Mouse (Mus musculus) embryonic facial prominence, embryonic 15.5 days (tissue): Measurements from ENCODE around the gene Bbx. TPM values are rescaled to one million over a fixed set of nuclear protein-coding genes. Genes with fewer than 3 reads are reported as not detected.

Experiments used
- ATAC-seq: fragments of 200-750 bp; cut with Nextera tagmentation; 2 replicates; pipeline ENCODE4 v1.8.0; 2017; ENCODE audit warnings: low read depth, moderate TSS enrichment; ENCODE audit not compliant: insufficient number of reproducible peaks, low FRiP score, low TSS enrichment
- H3K27ac ChIP-seq: fragments of 300-500 bp; sonication (generic); replicated peaks from 2 replicates; pipeline ENCODE4 v1.5.1; 2015; ENCODE audit warnings: mild to moderate bottlenecking, inconsistent platforms
- H3K27me3 ChIP-seq: fragments of 300-500 bp; sonication (generic); 2 replicates; pipeline ENCODE4 v1.6.1; 2015; ENCODE audit warnings: inconsistent platforms
- H3K36me3 ChIP-seq: fragments of 300-500 bp; sonication (generic); 2 replicates; pipeline ENCODE4 v1.6.1; 2015; ENCODE audit warnings: mild to moderate bottlenecking, inconsistent platforms
- H3K4me1 ChIP-seq: fragments of 300-500 bp; sonication (generic); 2 replicates; pipeline ENCODE4 v1.6.1; 2015; ENCODE audit warnings: inconsistent platforms
- H3K4me2 ChIP-seq: fragments of 300-500 bp; sonication (generic); replicated peaks from 2 replicates; pipeline ENCODE4 v1.6.1; 2015; ENCODE audit warnings: mild to moderate bottlenecking, inconsistent platforms
- H3K4me3 ChIP-seq: fragments of 300-500 bp; sonication (generic); replicated peaks from 2 replicates; pipeline ENCODE4 v1.5.1; 2015; ENCODE audit warnings: mild to moderate bottlenecking, inconsistent platforms
- H3K9ac ChIP-seq: fragments of 300-500 bp; sonication (generic); 2 replicates; pipeline ENCODE4 v1.6.1; 2015; ENCODE audit warnings: inconsistent platforms
- H3K9me3 ChIP-seq: fragments of 300-500 bp; sonication (generic); replicated peaks from 2 replicates; pipeline ENCODE4 v1.6.1; 2016; ENCODE audit warnings: inconsistent platforms
- WGBS: fragments of 180-500 bp; shearing (Covaris S2); methylation state at CpG from one replicate; pipeline ENCODE4 v1.1.7; 2015; 5-methylcytosine and 5-hydroxymethylcytosine counted together
- polyA plus RNA-seq: library from polyadenylated mRNA; unstranded; fragments of >200 nt; fragmentation: Nextera tagmentation; extraction: Ambion mirVana; gene quantifications from 2 replicates; pipeline ENCODE4 v1.2.1, GENCODE M21; 2015

Bbx gene
- polyA plus RNA-seq, 1 experiment from 2014 or later = 43.7 TPM

GRCm38 (mm10) chr16:50366556-50366955 is 65.6 kb downstream of the Bbx start:
- Histone ChIP-seq H3K4me1 (peaks cover 7% of the 10 kb centered on the region), H3K4me2 (no peak overlapping the region), H3K4me3 (no peak overlapping the region), H3K36me3 (no peaks in the 10 kb centered on the region), H3K27ac (no peak overlapping the region), H3K27me3 (no peaks in the 10 kb centered on the region), H3K9ac (no peak overlapping the region), H3K9me3 (no peaks in the 10 kb centered on the region)
- WGBS = 57% methylated on average over 5 of the region's 5 CpGs
- no peak for ATAC-seq

GRCm38 (mm10) chr16:50364189-50365059 is 67.8 kb downstream of the Bbx start:
- peak; percentile 82; the same call in 1 of the 2 replicates for ATAC-seq
- Histone ChIP-seq H3K27ac (peak overlapping the region; percentile 70), H3K9ac (no peak overlapping the region), H3K27me3 (no peaks in the 10 kb centered on the region), H3K36me3 (no peaks in the 10 kb centered on the region), H3K4me2 (peak overlapping the region; percentile 44), H3K9me3 (no peaks in the 10 kb centered on the region), H3K4me1 (peaks cover 7% of the 10 kb centered on the region), H3K4me3 (peak overlapping the region; percentile 42)
- WGBS = 10% methylated on average over 11 of the region's 11 CpGs

- Histone ChIP-seq H3K9me3 (no peaks in the 10 kb centered on the region), H3K36me3 (no peaks in the 10 kb centered on the region), H3K9ac (no peak overlapping the region), H3K4me3 (peak overlapping the region; percentile 42), H3K4me2 (peak overlapping the region; percentile 44), H3K4me1 (peaks cover 7% of the 10 kb centered on the region), H3K27ac (peak overlapping the region; percentile 70), H3K27me3 (no peaks in the 10 kb centered on the region)
- no peak for ATAC-seq
- WGBS = 62% methylated on average over 17 of the region's 17 CpGs
Measured at GRCm38 (mm10) chr16:50363443-50364188, 68.6 kb downstream of the Bbx start.

- Histone ChIP-seq H3K27ac (no peak overlapping the region), H3K36me3 (no peaks in the 10 kb centered on the region), H3K4me2 (no peak overlapping the region), H3K9ac (no peak overlapping the region), H3K9me3 (no peaks in the 10 kb centered on the region), H3K4me1 (peaks cover 7% of the 10 kb centered on the region), H3K27me3 (no peaks in the 10 kb centered on the region), H3K4me3 (no peak overlapping the region)
- no peak for ATAC-seq
- 78% methylated on average over 7 of the region's 7 CpGs for WGBS
Measured at GRCm38 (mm10) chr16:50360631-50361030, 71.6 kb downstream of the Bbx start.

DNA sequence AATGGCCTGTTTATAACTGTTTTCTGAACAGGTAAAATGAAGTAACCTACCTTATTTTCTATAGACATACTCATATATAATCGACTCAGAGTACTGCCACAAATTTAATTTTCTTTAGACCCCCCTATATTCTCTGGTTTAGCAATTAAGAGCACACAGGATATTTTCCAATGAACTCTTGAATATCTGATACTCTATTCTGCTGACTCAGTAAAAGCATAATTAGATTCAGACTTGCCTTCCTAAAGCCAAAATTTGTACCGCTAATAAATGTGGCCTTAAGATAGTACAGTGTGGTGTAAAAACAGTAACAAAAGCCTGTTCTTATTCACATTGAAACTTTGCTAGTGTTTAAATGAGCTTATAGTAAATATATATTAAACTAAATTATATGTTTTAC is 102.5 kb downstream of the Bbx start:
- Histone ChIP-seq H3K27me3 (no peaks in the 10 kb centered on the region), H3K36me3 (no peaks in the 10 kb centered on the region)
- WGBS = 64% methylated on average over 2 of the region's 2 CpGs

GRCm38 (mm10) chr16:50324746-50325145 is 107.4 kb downstream of the Bbx start:
- Histone ChIP-seq H3K9me3 (no peaks in the 10 kb centered on the region), H3K27me3 (no peaks in the 10 kb centered on the region), H3K4me2 (no peak overlapping the region), H3K9ac (no peak overlapping the region), H3K4me1 (no peaks in the 10 kb centered on the region), H3K36me3 (no peaks in the 10 kb centered on the region), H3K27ac (no peak overlapping the region), H3K4me3 (no peak overlapping the region)
- WGBS = 84% methylated on average over 2 of the region's 2 CpGs
- no peak for ATAC-seq

More for the DNA sequence above, 102.5 kb downstream of the Bbx start:
- H3K4me3 ChIP-seq = no peak overlapping the region
- no peak overlapping the region for H3K4me2 ChIP-seq
- no peak overlapping the region for H3K9ac ChIP-seq
- no peaks in the 10 kb centered on the region for H3K4me1 ChIP-seq
- H3K27ac ChIP-seq = no peak overlapping the region
- H3K9me3 ChIP-seq = no peaks in the 10 kb centered on the region
- ATAC-seq = no peak

- H3K27ac ChIP-seq = no peak overlapping the region
- no peaks in the 10 kb centered on the region for H3K9me3 ChIP-seq
- no peak overlapping the region for H3K4me3 ChIP-seq
- H3K4me2 ChIP-seq = no peak overlapping the region
- H3K9ac ChIP-seq = no peak overlapping the region
- ATAC-seq = no peak
- WGBS = 81% methylated on average over 6 of the region's 6 CpGs
- no peaks in the 10 kb centered on the region for H3K4me1 ChIP-seq
- H3K27me3 ChIP-seq = no peaks in the 10 kb centered on the region
- H3K36me3 ChIP-seq = no peaks in the 10 kb centered on the region
Measured at GRCm38 (mm10) chr16:50324292-50324691, 107.9 kb downstream of the Bbx start.

GRCm38 (mm10) chr16:50321368-50321767 is 110.8 kb downstream of the Bbx start:
- 69% methylated on average over 3 of the region's 3 CpGs for WGBS
- Histone ChIP-seq H3K9me3 (no peaks in the 10 kb centered on the region), H3K36me3 (no peaks in the 10 kb centered on the region)

GRCm38 (mm10) chr16:50318255-50318654 is 113.9 kb downstream of the Bbx start:
- no peaks in the 10 kb centered on the region for H3K4me1 ChIP-seq
- H3K27me3 ChIP-seq = no peaks in the 10 kb centered on the region
- 81% methylated on average over 3 of the region's 3 CpGs for WGBS
- H3K9ac ChIP-seq = no peak overlapping the region
- H3K4me3 ChIP-seq = no peak overlapping the region
- no peaks in the 10 kb centered on the region for H3K9me3 ChIP-seq
- no peak overlapping the region for H3K4me2 ChIP-seq
- no peak for ATAC-seq
- H3K27ac ChIP-seq = no peak overlapping the region
- no peaks in the 10 kb centered on the region for H3K36me3 ChIP-seq

More at GRCm38 (mm10) chr16:50321368-50321767, 110.8 kb downstream of the Bbx start:
- Histone ChIP-seq H3K27ac (no peak overlapping the region), H3K4me3 (no peak overlapping the region), H3K4me2 (no peak overlapping the region), H3K27me3 (no peaks in the 10 kb centered on the region), H3K4me1 (no peaks in the 10 kb centered on the region), H3K9ac (no peak overlapping the region)
- ATAC-seq = no peak

GRCm38 (mm10) chr16:50315349-50315969 is 116.7 kb downstream of the Bbx start:
- Histone ChIP-seq H3K9me3 (no peaks in the 10 kb centered on the region), H3K9ac (no peak overlapping the region), H3K4me2 (no peak overlapping the region), H3K36me3 (no peaks in the 10 kb centered on the region), H3K27me3 (no peaks in the 10 kb centered on the region), H3K4me1 (no peaks in the 10 kb centered on the region), H3K27ac (no peak overlapping the region), H3K4me3 (no peak overlapping the region)
- WGBS = 73% methylated on average over 1 of the region's 1 CpGs
- no peak for ATAC-seq

DNA sequence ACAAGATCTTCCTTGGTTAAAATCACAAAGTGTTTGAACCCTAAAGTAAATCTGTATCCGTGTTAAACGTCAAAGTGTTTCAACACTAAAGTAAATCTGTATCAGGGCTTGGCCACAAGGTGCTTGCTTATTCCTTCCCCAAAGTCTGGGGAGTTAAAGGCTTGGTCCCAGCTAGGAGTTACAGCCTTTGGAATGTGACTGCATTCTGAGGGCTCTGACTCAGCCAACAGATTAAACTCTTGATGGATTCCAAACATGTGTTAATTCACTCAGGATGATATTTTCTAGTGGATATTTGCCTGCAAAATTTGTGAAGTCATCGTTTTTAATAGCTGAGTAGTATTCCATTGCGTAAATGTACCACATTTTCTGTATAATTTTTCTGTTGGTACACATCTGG is 120.6 kb downstream of the Bbx start:
- no peaks in the 10 kb centered on the region for H3K4me1 ChIP-seq
- no peak for ATAC-seq
- 89% methylated on average over 4 of the region's 4 CpGs for WGBS

More for the DNA sequence above, 120.6 kb downstream of the Bbx start:
- Histone ChIP-seq H3K4me2 (no peak overlapping the region), H3K9me3 (no peaks in the 10 kb centered on the region), H3K27me3 (no peaks in the 10 kb centered on the region), H3K36me3 (no peaks in the 10 kb centered on the region), H3K27ac (no peak overlapping the region), H3K4me3 (no peak overlapping the region), H3K9ac (no peak overlapping the region)
